Mouse (Mus musculus): ENCODE measurements around the gene Plcb1. TPM values are rescaled to one million over a fixed set of nuclear protein-coding genes. Genes with fewer than 3 reads are reported as not detected.

Plcb1 gene
- polyA plus RNA-seq, 1 experiment from 2014 or later: 51.8 TPM

- Histone ChIP-seq H3K9me3 (ENCODE audit: control insufficient read depth, low read length) (no peaks in the 10 kb centered on the region), H3K36me3 (ENCODE audit: control insufficient read depth, insufficient read depth, low read length) (no peaks in the 10 kb centered on the region), H3K4me1 (ENCODE audit: control insufficient read depth, insufficient read depth, low read depth, low read length) (no peaks in the 10 kb centered on the region), H3K4me2 (ENCODE audit: low read length) (no peak overlapping the region), H3K4me3 (ENCODE audit: low read length) (no peak overlapping the region), H3K9ac (ENCODE audit: low read depth, low read length) (no peak overlapping the region), H3K27me3 (replicated peaks; ENCODE audit: control insufficient read depth, insufficient read depth, low read length) (no peaks in the 10 kb centered on the region), H3K27ac (ENCODE audit: low read depth, low read length) (no peak overlapping the region)
- ATAC-seq: no peak
- 88% methylated on average over 7 of the region's 7 CpGs for WGBS
Measured at GRCm38 (mm10) chr2:135152289-135152688, 366.4 kb downstream of the Plcb1 start.

- no peak overlapping the region for H3K4me2 ChIP-seq (ENCODE audit: low read length)
- no peaks in the 10 kb centered on the region for H3K4me1 ChIP-seq (ENCODE audit: control insufficient read depth, insufficient read depth, low read depth, low read length)
- no peaks in the 10 kb centered on the region for H3K36me3 ChIP-seq (ENCODE audit: control insufficient read depth, insufficient read depth, low read length)
- no peaks in the 10 kb centered on the region for H3K9me3 ChIP-seq (ENCODE audit: control insufficient read depth, low read length)
- no peak overlapping the region for H3K9ac ChIP-seq (ENCODE audit: low read depth, low read length)
- no peak overlapping the region for H3K27ac ChIP-seq (ENCODE audit: low read depth, low read length)
- H3K4me3 ChIP-seq (ENCODE audit: low read length): no peak overlapping the region
- no peak for ATAC-seq
- 71% methylated on average over 4 of the region's 4 CpGs for whole genome bisulfite sequencing
- H3K27me3 ChIP-seq (replicated peaks; ENCODE audit: control insufficient read depth, insufficient read depth, low read length): no peaks in the 10 kb centered on the region
Measured at GRCm38 (mm10) chr2:135153248-135153647, 367.4 kb downstream of the Plcb1 start.

GRCm38 (mm10) chr2:135156055-135156454 lies 370.2 kb downstream of the Plcb1 start:
- no peak overlapping the region for H3K4me2 ChIP-seq (ENCODE audit: low read length)
- no peak overlapping the region for H3K27ac ChIP-seq (ENCODE audit: low read depth, low read length)
- no peaks in the 10 kb centered on the region for H3K4me1 ChIP-seq (ENCODE audit: control insufficient read depth, insufficient read depth, low read depth, low read length)
- no peaks in the 10 kb centered on the region for H3K27me3 ChIP-seq (replicated peaks; ENCODE audit: control insufficient read depth, insufficient read depth, low read length)
- H3K4me3 ChIP-seq (ENCODE audit: low read length): no peak overlapping the region
- no peaks in the 10 kb centered on the region for H3K36me3 ChIP-seq (ENCODE audit: control insufficient read depth, insufficient read depth, low read length)
- no peak for ATAC-seq
- H3K9ac ChIP-seq (ENCODE audit: low read depth, low read length): no peak overlapping the region
- 68% methylated on average over 7 of the region's 7 CpGs for WGBS
- no peaks in the 10 kb centered on the region for H3K9me3 ChIP-seq (ENCODE audit: control insufficient read depth, low read length)

- 98% methylated on average over 2 of the region's 2 CpGs for WGBS
- Histone ChIP-seq H3K4me2 (ENCODE audit: low read length) (no peak overlapping the region), H3K27ac (ENCODE audit: low read depth, low read length) (no peak overlapping the region), H3K9ac (ENCODE audit: low read depth, low read length) (no peak overlapping the region), H3K27me3 (replicated peaks; ENCODE audit: control insufficient read depth, insufficient read depth, low read length) (no peaks in the 10 kb centered on the region), H3K9me3 (ENCODE audit: control insufficient read depth, low read length) (no peaks in the 10 kb centered on the region), H3K4me3 (ENCODE audit: low read length) (no peak overlapping the region), H3K4me1 (ENCODE audit: control insufficient read depth, insufficient read depth, low read depth, low read length) (no peaks in the 10 kb centered on the region), H3K36me3 (ENCODE audit: control insufficient read depth, insufficient read depth, low read length) (no peaks in the 10 kb centered on the region)
- ATAC-seq: no peak
Measured at GRCm38 (mm10) chr2:135157961-135158360, 372.1 kb downstream of the Plcb1 start.

GRCm38 (mm10) chr2:135161673-135162072 lies 375.8 kb downstream of the Plcb1 start:
- no peak for ATAC-seq
- Histone ChIP-seq H3K36me3 (ENCODE audit: control insufficient read depth, insufficient read depth, low read length) (no peaks in the 10 kb centered on the region), H3K4me3 (ENCODE audit: low read length) (no peak overlapping the region), H3K9me3 (ENCODE audit: control insufficient read depth, low read length) (no peaks in the 10 kb centered on the region), H3K4me2 (ENCODE audit: low read length) (no peak overlapping the region), H3K27ac (ENCODE audit: low read depth, low read length) (no peak overlapping the region), H3K27me3 (replicated peaks; ENCODE audit: control insufficient read depth, insufficient read depth, low read length) (no peaks in the 10 kb centered on the region), H3K9ac (ENCODE audit: low read depth, low read length) (no peak overlapping the region), H3K4me1 (ENCODE audit: control insufficient read depth, insufficient read depth, low read depth, low read length) (no peaks in the 10 kb centered on the region)
- WGBS: 86% methylated on average over 4 of the region's 4 CpGs

GRCm38 (mm10) chr2:135165512-135165911 lies 379.6 kb downstream of the Plcb1 start:
- Histone ChIP-seq H3K4me3 (ENCODE audit: low read length) (no peak overlapping the region), H3K4me2 (ENCODE audit: low read length) (no peak overlapping the region), H3K36me3 (ENCODE audit: control insufficient read depth, insufficient read depth, low read length) (no peaks in the 10 kb centered on the region), H3K27me3 (replicated peaks; ENCODE audit: control insufficient read depth, insufficient read depth, low read length) (no peaks in the 10 kb centered on the region), H3K9ac (ENCODE audit: low read depth, low read length) (no peak overlapping the region), H3K9me3 (ENCODE audit: control insufficient read depth, low read length) (no peaks in the 10 kb centered on the region), H3K4me1 (ENCODE audit: control insufficient read depth, insufficient read depth, low read depth, low read length) (no peaks in the 10 kb centered on the region), H3K27ac (ENCODE audit: low read depth, low read length) (no peak overlapping the region)
- no peak for ATAC-seq
- WGBS: 89% methylated on average over 3 of the region's 3 CpGs

GRCm38 (mm10) chr2:135175544-135175943 lies 389.7 kb downstream of the Plcb1 start:
- WGBS: 82% methylated on average over 4 of the region's 4 CpGs
- H3K4me1 ChIP-seq (ENCODE audit: control insufficient read depth, insufficient read depth, low read depth, low read length): no peaks in the 10 kb centered on the region
- no peak overlapping the region for H3K4me2 ChIP-seq (ENCODE audit: low read length)
- no peak overlapping the region for H3K4me3 ChIP-seq (ENCODE audit: low read length)
- no peak overlapping the region for H3K27ac ChIP-seq (ENCODE audit: low read depth, low read length)
- ATAC-seq: no peak
- no peaks in the 10 kb centered on the region for H3K27me3 ChIP-seq (replicated peaks; ENCODE audit: control insufficient read depth, insufficient read depth, low read length)
- no peaks in the 10 kb centered on the region for H3K9me3 ChIP-seq (ENCODE audit: control insufficient read depth, low read length)
- H3K36me3 ChIP-seq (ENCODE audit: control insufficient read depth, insufficient read depth, low read length): no peaks in the 10 kb centered on the region
- H3K9ac ChIP-seq (ENCODE audit: low read depth, low read length): no peak overlapping the region

- Histone ChIP-seq H3K9me3 (ENCODE audit: control insufficient read depth, low read length) (no peaks in the 10 kb centered on the region), H3K4me1 (ENCODE audit: control insufficient read depth, insufficient read depth, low read depth, low read length) (no peaks in the 10 kb centered on the region), H3K4me3 (ENCODE audit: low read length) (no peak overlapping the region), H3K27ac (ENCODE audit: low read depth, low read length) (no peak overlapping the region), H3K4me2 (ENCODE audit: low read length) (no peak overlapping the region), H3K9ac (ENCODE audit: low read depth, low read length) (no peak overlapping the region), H3K36me3 (ENCODE audit: control insufficient read depth, insufficient read depth, low read length) (no peaks in the 10 kb centered on the region), H3K27me3 (replicated peaks; ENCODE audit: control insufficient read depth, insufficient read depth, low read length) (no peaks in the 10 kb centered on the region)
- ATAC-seq: no peak
- 57% methylated on average over 6 of the region's 6 CpGs for WGBS
Measured at GRCm38 (mm10) chr2:135187659-135188058, 401.8 kb downstream of the Plcb1 start.

- Histone ChIP-seq H3K9me3 (ENCODE audit: control insufficient read depth, low read length) (no peaks in the 10 kb centered on the region), H3K27ac (ENCODE audit: low read depth, low read length) (no peak overlapping the region), H3K4me2 (ENCODE audit: low read length) (no peak overlapping the region), H3K4me3 (ENCODE audit: low read length) (no peak overlapping the region), H3K36me3 (ENCODE audit: control insufficient read depth, insufficient read depth, low read length) (no peaks in the 10 kb centered on the region), H3K4me1 (ENCODE audit: control insufficient read depth, insufficient read depth, low read depth, low read length) (no peaks in the 10 kb centered on the region), H3K27me3 (replicated peaks; ENCODE audit: control insufficient read depth, insufficient read depth, low read length) (no peaks in the 10 kb centered on the region), H3K9ac (ENCODE audit: low read depth, low read length) (no peak overlapping the region)
- WGBS: 84% methylated on average over 3 of the region's 3 CpGs
- no peak for ATAC-seq
Measured at GRCm38 (mm10) chr2:135200830-135201229, 415.0 kb downstream of the Plcb1 start.

GRCm38 (mm10) chr2:135202390-135202789 lies 416.5 kb downstream of the Plcb1 start:
- WGBS: 86% methylated on average over 4 of the region's 4 CpGs
- H3K4me3 ChIP-seq (ENCODE audit: low read length): no peak overlapping the region
- H3K4me2 ChIP-seq (ENCODE audit: low read length): no peak overlapping the region
- H3K9ac ChIP-seq (ENCODE audit: low read depth, low read length): no peak overlapping the region
- no peak overlapping the region for H3K27ac ChIP-seq (ENCODE audit: low read depth, low read length)
- H3K36me3 ChIP-seq (ENCODE audit: control insufficient read depth, insufficient read depth, low read length): no peaks in the 10 kb centered on the region
- H3K27me3 ChIP-seq (replicated peaks; ENCODE audit: control insufficient read depth, insufficient read depth, low read length): no peaks in the 10 kb centered on the region
- no peaks in the 10 kb centered on the region for H3K4me1 ChIP-seq (ENCODE audit: control insufficient read depth, insufficient read depth, low read depth, low read length)
- H3K9me3 ChIP-seq (ENCODE audit: control insufficient read depth, low read length): no peaks in the 10 kb centered on the region
- no peak for ATAC-seq

All from hindbrain, embryonic 16.5 days (tissue).